Mouse (Mus musculus) bone marrow macrophage, adult 2 months (primary cell): ENCODE measurements at regions not wholly inside any gene's neighbourhood (a gene's known extent, or its start where the extent isn't known, plus 50 kb on each side); places are given as distances from the start of the nearest gene placed in this dataset.

ENCODE experiments used
- H3K27ac ChIP-seq: 2 replicates; pipeline ENCODE4 v1.5.1; 2012; ENCODE audit warnings: low read depth, low read length; ENCODE audit not compliant: insufficient read depth
- H3K4me1 ChIP-seq: 2 replicates; pipeline ENCODE4 v1.6.1; 2012; ENCODE audit warnings: low read length; ENCODE audit not compliant: control insufficient read depth, insufficient read depth
- H3K4me3 ChIP-seq: 2 replicates; pipeline ENCODE4 v1.5.1; 2012; ENCODE audit warnings: mild to moderate bottlenecking, low read length, moderate library complexity; ENCODE audit not compliant: insufficient read depth
- CTCF ChIP-seq: IDR thresholded peaks from 2 replicates; pipeline ENCODE4 v1.5.1; 2012; ENCODE audit warnings: low read depth, mild to moderate bottlenecking, low read length, moderate library complexity
- POLR2A ChIP-seq: IDR thresholded peaks from 2 replicates; pipeline ENCODE4 v1.6.1; 2012; ENCODE audit warnings: mild to moderate bottlenecking, low read depth, low read length, borderline replicate concordance

DNA sequence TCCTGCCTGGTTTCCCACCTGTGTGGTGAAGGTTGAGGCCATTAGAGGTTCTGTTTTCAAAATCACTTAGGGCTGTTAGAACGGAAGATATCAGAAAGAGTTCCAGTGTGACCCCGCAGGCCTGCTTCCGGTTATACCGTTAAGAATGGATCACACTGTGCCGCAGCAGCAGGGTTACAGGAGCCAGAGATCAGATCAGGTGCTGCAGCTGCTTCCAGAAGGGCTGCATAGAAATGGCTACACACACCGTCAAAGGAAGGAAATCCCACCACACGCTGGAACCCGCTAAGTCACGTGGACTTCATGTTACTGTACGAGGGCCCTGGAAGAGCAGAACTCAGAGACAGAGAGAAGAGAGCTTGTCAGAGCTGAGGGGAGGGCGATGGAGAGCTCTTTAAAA is 282.1 kb upstream of the Cxcr4 start:
- no peak for TF ChIP-seq POLR2A
- no peak for TF ChIP-seq CTCF
- H3K27ac ChIP-seq: no peak overlapping the region
- H3K4me1 ChIP-seq: no peaks in the 10 kb centered on the region
- no peak overlapping the region for H3K4me3 ChIP-seq

DNA sequence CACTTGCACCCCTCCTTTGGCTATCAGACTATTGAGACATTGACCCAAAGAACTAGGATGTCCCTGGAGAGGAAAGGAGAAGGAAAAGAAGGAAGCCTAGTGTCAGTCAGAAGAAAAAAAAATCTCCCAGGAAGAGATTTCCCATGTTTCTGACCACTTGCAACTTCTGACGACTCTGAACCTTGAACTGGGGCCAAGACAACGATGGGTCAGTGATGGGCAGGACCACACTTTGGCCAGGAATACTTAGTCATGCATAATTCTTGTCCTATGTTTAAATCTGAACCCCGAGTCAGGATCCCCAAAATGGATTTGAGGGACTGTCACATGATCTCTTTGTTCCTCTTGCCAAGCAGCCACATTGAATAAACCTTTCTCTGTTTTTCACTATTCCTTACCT is 276.7 kb upstream of the Cxcr4 start:
- TF ChIP-seq POLR2A: no peak
- no peak for TF ChIP-seq CTCF
- Histone ChIP-seq H3K4me3 (no peak overlapping the region), H3K4me1 (no peaks in the 10 kb centered on the region), H3K27ac (no peak overlapping the region)

DNA sequence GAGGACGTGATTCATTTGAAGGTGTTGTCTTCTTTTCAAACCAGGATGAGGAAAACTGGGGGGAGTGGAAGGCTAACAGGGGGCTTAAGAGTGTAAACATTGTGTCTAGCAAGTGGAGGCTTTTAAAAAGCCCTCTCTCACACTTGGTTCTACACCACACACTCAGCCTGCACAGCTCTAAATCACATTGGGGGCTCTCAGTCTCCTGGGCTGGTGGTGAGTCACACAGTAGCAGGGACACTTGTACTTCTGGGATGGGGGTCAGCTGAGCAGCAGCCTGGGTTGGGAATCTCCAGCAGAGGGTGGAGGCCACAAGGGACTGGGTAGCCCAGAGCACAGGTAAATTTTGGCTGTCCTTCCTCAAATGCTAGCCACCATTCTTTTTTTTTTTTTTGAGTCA is 268.4 kb upstream of the Cxcr4 start:
- Histone ChIP-seq H3K4me3 (no peak overlapping the region), H3K27ac (no peak overlapping the region), H3K4me1 (no peaks in the 10 kb centered on the region)
- TF ChIP-seq POLR2A: no peak
- no peak for TF ChIP-seq CTCF

DNA sequence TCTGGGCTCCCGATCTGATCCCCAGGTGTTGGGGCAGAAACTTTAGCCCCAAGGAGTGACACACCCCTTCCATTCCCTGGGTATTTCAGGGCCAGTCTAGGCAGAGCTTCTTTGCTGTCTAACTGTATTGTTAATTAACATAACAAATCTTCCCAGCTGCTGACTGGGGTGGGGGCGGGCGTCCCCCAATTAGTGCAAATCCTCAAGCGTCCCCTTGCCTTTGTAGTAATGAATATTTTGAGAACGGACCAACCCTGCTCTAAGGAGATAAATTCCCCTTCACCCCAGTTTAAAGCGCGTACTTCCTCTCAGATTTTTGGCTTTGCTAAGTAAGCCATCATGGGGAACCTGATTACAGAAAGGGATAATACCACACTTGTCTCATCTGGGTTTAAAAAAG is 268.0 kb upstream of the Cxcr4 start:
- no peak for TF ChIP-seq POLR2A
- TF ChIP-seq CTCF: no peak
- Histone ChIP-seq H3K27ac (no peak overlapping the region), H3K4me1 (no peaks in the 10 kb centered on the region), H3K4me3 (no peak overlapping the region)

DNA sequence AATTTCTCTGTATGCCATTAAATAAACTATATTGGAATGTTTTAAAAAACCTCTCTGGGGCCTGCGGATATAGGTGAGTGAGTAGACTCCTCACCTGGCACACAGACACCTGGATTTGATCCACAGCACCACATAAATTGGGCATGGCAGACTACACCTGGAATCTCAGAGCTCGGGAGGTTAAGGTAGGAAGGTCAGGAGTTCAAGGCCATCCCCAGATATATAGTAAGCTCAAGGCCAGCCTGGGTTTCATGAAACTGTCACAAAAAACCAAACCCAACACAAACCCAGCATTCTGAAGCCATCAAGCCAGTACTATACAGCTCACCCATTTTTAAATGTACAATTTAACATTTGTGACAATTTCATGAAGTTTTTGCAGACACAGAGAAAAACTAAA is 266.6 kb upstream of the Cxcr4 start:
- H3K4me3 ChIP-seq: no peak overlapping the region
- no peaks in the 10 kb centered on the region for H3K4me1 ChIP-seq
- no peak overlapping the region for H3K27ac ChIP-seq
- no peak for TF ChIP-seq CTCF
- no peak for TF ChIP-seq POLR2A

DNA sequence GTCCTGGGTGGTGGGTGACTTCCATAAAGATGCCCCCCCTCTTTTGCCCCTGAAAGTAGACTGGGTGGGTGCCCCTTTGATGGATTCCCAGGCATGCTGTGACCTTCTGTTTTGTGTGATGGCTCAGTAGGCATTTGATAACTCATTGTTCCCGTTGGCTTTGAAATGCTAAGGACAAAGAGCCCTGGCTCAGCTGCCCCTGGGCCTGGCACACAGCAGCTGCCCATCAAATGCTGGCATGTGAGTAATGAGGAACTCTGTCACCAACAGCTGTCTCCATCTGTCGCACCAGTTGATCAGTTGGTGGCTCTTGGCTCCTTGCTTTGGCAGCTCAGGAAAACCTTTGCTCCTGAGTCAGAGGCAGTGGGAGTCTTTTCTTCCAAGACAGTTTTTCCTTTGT is 264.8 kb upstream of the Cxcr4 start:
- Histone ChIP-seq H3K4me1 (no peaks in the 10 kb centered on the region), H3K4me3 (no peak overlapping the region), H3K27ac (no peak overlapping the region)
- TF ChIP-seq CTCF: no peak
- no peak for TF ChIP-seq POLR2A

DNA sequence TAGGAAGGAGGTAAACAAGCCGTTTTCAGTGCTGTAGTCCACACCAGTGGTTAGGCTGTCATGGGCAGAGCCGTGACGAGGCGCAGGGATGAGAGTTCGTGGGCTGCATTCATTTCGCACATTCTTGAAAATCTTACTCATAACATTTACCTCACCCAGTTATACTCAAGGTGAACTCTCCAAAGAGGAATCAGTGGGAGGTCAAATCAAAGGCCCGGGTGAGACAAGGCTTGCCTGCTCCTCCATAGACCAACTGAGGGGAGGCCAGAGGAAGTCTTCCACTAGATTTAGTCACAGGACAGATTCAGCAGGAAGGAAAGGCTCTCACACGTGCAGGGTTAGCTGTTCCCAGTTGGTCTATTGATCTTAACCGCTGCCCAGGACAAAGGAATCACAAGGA is 262.6 kb upstream of the Cxcr4 start:
- no peak for TF ChIP-seq POLR2A
- no peak for TF ChIP-seq CTCF
- Histone ChIP-seq H3K27ac (no peak overlapping the region), H3K4me1 (no peaks in the 10 kb centered on the region), H3K4me3 (no peak overlapping the region)

DNA sequence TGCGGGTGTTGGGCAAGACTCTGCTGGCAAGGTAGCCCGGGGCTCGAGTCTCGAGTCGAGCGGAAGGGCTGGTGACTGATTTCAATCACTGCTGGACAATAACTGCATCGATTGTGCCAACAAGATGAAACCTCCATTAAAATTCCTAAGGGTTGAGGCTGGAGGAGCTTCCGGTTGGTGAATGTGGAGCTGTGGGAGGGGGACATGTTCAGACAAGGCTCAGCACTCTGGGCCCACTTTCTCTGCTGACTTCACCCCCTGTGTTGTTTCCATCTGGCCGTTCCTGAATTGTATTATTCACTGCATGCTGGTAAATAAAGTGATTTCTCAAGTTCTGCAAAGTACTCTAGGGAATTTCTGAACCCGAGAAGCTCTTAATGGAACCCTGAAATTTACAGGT is 261.2 kb upstream of the Cxcr4 start:
- TF ChIP-seq CTCF (no peak), POLR2A (no peak)
- Histone ChIP-seq H3K4me1 (no peaks in the 10 kb centered on the region), H3K4me3 (no peak overlapping the region), H3K27ac (no peak overlapping the region)

DNA sequence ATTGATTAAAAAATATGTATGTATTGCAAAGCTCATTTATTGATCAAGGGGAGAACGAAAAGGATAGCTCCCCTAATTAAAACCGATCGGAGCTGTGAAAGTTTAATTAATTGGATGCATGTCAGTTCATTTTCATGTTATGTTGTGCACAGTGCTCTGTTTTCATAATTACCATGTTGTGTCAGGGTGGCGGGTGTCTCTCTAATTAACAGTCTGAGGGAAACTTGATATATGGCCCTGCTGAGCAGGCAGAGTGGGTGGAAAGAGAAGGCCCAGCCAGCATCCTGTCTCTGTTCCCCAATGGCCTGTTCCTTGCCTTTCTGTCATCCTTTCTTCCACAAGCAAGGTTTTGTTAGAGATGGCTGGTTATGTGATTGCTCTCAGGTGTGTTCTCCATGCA is 245.3 kb upstream of the Cxcr4 start:
- TF ChIP-seq POLR2A (no peak), CTCF (no peak)
- Histone ChIP-seq H3K4me1 (no peaks in the 10 kb centered on the region), H3K4me3 (no peak overlapping the region), H3K27ac (no peak overlapping the region)

DNA sequence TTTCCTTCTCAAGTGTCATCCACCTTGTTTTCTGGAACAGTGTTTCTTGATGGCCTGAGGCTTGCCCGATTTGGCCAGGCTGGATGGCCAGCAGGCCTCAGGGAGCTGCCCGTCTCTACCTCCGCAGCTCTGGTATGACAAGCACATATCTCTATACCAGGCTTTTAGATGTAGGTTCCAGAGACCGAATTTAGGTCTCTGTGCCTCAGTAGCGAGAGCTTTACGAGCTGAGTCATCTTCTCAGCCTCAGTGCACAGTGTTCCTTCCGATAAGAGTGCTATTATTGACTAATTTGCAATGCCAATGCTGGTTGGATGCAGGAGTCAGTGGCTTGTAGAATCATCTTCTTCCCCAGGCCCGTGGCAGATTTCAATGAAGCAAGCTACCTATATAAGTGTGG is 243.4 kb upstream of the Cxcr4 start:
- Histone ChIP-seq H3K4me1 (no peaks in the 10 kb centered on the region), H3K27ac (no peak overlapping the region)
- TF ChIP-seq CTCF (no peak), POLR2A (no peak)

DNA sequence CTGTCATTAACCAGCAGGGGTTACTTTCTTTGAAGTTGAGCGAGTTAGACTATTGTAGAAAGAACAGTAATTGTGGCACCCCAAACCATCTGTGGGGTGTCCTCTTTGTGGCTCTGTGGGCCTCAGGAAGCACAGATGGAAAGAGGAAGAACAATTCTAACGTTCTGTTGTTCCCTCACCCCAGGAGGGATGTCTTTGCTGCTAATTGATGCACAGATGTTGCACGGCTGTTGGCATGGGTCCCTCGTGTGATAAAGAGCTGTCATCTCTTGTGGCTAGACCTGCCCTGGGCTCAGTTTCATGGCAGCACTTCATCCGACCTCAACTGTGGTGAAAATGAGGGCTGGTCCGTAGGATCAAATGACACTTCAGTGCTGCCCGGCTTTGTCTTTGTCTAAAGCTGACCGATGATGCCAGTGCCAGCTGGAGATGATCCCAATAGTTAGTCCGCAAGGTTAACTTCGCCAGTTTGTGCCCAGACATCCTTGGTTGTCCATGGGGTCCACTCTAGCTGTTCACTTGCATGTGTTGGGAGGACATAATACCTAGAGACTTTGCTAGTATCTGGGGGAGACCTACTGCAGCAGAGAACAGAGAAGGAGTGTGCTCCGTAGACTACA is 241.1 kb upstream of the Cxcr4 start:
- Histone ChIP-seq H3K27ac (no peak overlapping the region), H3K4me1 (no peaks in the 10 kb centered on the region), H3K4me3 (no peak overlapping the region)
- TF ChIP-seq CTCF (no peak), POLR2A (no peak)

More for the DNA sequence above, 243.4 kb upstream of the Cxcr4 start:
- H3K4me3 ChIP-seq: no peak overlapping the region
